Mouse (Mus musculus) A20 (cell line): ENCODE measurements around the gene Vgll4.

ENCODE experiments used
- DNase-seq: peaks from one replicate; pipeline ENCODE4 v3.0.0-alpha.2; 2011; ENCODE audit warnings: low read depth, low spot score

Gene Vgll4

GRCm38 (mm10) chr6:114969213-114970120 is at the start of gene Vgll4:
Vgll4 (minus strand) TSS chr6:114969994.
- peak; percentile 82 for DNase-seq

GRCm38 (mm10) chr6:115015461-115015860 is 45.7 kb upstream of the Vgll4 start:
- DNase-seq, result no peak

- no peak for DNase-seq
These were observed 43.8 kb upstream of the Vgll4 start for GRCm38 (mm10) chr6:115013574-115013973.

GRCm38 (mm10) chr6:115011792-115012191 is 42.0 kb upstream of the Vgll4 start:
- no peak for DNase-seq

DNA sequence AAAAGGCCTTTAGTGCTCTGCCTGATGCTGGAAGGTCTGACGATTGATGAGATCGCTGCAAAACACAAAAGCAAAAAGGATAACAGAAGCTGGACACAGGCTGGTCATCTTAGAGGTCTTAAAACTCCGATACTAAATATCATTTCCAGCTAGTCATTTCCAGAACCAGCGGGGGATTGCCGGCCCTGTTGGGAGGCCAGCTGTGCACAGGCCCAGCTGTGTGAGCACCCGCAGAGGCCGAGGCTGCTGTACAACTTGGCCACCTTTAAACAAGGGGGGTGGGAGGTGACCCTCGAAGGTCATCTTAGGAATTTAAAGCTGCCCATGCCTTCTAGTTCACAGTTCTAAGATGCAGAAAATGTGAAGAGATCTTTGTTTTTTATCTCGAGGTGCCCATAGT is 41.0 kb upstream of the Vgll4 start:
- DNase-seq, result no peak

DNA sequence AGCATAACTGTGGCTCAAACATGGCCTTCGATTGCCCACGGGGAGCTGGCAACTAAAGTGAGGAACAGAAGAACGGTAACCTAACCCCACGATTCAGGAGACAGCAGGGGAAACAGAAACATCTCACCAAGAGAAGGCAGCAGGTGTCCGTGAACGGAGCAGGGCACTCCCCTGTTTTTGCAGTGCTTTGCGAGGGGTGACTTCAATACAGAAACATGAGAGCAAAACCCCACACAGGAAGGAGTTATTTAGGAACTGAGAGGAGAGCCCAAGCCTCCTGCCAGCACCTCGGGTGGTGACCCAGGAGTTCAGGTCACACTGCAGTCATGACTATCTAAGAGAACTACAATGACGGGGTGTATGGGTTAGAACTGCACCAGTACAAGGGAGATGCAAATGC is 40.5 kb upstream of the Vgll4 start:
- no peak for DNase-seq

GRCm38 (mm10) chr6:115007728-115008127 is 37.9 kb upstream of the Vgll4 start:
- DNase-seq, result peak; percentile 77

DNA sequence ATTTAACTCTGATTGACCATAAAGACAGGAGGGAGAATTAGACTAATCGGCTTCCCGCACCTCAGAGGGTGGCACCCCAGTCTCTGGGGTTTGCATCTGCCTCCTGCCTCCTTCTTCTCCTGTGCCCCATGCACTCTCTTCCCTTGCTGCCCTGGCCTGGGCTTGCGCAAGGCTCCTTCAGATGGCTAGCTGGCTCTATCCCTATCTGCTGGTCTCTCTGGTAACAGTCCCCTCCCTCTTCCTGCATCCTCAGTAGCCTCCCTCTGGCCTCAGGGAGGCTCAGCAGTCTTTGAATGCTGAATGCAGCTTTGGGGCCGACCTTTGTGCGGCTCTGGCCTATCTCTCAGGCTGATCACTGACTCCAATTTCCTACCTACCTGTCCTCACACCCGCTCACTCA is 37.2 kb upstream of the Vgll4 start:
- no peak for DNase-seq

DNA sequence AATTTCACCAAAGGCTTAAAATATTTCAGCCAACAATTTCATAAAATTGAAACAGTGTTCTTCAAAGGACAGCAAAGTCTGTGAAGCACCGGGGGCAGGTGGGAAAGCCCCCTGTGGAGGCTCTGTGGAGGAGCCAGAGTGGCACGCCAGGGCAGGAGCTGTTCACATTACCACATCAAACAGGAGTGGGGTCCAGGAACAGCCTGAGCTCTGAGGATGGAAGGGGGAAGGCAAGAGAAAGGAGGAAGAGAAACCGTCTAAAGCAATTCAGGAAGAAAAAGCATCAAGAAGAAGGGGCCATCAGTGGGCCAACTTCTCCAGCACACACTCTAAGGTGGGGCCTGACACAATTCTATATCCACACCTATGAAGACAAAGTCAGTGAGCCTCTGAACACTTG is 36.3 kb upstream of the Vgll4 start:
- no peak for DNase-seq

DNA sequence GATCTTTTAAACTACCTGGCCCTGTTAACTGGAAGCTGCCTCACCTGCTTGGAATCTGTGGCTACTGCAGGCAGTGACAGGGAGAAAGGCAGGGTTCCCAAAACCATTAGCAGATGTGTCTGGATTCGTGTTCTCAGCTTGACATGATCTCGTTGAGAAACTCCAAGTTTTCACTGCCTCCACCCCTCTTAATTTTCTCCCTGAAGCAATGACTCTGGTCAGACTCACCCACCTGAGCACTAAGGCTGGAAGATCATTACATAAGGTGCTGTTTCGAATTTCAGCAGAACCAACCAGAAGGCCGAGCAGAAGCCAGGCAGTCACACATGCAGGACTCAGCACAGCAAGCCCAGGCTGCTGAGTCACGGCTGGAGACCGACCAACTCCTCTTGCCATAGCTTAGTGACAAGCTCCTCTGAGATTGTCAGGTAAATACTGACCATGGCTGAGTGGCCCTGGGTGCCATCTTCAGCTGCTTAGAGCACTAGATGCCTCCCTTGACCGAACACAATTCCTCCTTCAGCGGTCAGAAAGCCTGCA is 35.6 kb upstream of the Vgll4 start:
- no peak for DNase-seq

DNA sequence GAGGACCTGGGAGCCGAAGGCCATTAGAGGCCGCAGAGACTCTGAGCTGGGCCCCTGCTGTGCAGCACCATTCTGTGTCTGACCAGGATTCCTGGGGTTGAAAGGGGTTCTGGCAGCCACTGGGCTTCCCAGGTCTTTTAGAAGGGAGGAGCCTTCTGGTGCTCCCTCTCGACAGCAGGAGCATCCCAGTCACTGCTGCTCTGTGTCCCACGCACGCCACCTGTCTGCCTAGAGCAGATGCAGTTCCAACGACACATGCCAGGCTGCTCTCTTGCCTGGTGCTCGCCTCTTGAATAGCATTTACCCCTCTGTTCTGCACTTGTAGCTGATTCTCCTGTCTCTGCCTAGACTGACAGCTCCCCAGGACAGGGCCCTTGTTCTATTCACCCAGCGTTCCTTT is 34.8 kb upstream of the Vgll4 start:
- DNase-seq, result no peak

- DNase-seq, result peak; percentile 39
These were observed 28.7 kb upstream of the Vgll4 start for GRCm38 (mm10) chr6:114998374-114999031.

- no peak for DNase-seq
These were observed 27.7 kb upstream of the Vgll4 start for GRCm38 (mm10) chr6:114997471-114997870.

DNA sequence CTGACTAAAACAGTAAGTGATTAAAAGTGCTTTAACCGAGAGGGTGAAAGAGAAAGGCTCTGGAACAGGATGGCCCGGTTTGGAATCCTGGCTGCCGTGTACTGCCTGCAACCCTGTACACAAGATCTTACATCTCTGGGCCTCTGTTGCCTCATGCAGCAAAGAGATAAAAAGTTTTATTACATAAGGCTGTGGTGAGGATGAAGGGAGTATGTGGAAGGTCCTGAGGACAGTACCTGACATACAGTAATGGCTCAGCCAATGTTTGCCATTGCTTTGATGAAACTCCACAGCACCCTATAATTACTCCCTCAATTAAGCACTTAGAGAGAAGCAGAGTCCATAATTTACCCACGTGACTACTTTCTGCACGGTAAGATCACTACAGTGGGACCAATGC is 27.1 kb upstream of the Vgll4 start:
- no peak for DNase-seq

DNA sequence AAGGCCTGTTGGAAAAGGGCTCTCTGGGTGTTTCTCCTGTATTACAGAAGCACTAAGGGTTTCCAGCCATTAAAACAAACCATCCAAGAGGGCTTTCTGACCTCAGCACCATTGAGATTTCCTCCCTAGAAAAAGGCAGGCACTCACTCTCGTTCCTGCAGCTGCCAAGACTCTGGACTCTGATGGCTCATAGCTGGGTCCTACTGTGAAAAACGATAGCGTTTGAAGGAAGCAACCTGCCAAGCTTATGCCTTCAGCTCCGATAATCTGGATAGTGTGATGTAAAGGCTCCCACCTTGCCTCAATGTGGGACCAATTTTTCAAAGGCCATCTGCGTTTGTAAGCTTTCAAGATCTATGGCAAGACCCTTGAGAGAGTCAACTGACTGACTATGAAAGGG is 24.3 kb upstream of the Vgll4 start:
- DNase-seq, result no peak

GRCm38 (mm10) chr6:114993659-114994058 is 23.9 kb upstream of the Vgll4 start:
- no peak for DNase-seq

GRCm38 (mm10) chr6:114991909-114992308 is 22.1 kb upstream of the Vgll4 start:
- DNase-seq, result no peak

DNA sequence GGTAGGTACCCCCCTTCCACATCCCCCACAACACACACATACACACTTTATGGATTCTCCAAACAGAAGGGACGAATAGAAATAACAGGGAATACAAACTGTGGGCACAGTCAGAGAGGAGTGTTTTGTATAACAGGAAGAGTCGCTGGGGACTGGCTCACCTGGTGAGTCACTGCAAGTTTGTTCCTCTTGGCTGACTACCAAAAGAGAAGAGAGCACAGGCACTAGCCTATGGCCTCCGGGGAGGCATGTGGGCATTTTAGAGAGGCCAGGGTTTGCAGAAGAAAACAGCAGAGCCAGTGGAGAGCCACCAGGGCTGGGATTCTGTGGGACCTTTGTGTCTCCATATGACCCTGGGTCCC is 18.8 kb upstream of the Vgll4 start:
- DNase-seq, result peak; percentile 67

DNA sequence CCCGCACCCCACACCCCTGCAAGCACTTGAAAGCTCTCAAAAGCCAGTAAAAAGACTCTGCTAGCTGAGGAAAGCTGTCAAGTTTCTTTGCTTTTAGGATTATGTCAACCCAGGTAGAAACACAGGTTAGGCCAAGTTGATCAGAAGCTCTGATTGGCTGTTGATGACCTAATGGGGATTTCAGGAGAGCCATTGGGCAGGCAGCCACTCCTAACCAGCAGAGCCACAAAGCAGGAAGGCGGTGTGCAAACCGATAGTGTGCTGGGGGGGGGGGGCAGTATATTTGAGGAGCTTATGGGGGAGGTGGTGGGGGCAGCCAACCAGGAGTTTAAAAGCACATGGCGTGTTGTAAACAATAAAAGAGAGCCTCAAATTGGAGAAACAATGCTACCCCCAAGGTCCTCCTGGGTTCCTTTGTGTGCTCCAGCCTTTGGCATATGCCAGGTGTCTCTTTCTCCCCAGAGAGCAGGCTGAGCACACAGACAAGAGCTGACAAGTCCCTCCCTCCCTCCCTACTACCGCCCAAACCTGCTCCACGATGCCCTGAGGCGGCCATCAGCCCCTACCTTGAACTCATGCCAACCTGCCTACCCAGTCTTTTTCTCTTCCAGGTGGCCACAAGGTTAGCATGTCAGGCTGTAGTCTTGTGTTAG is 18.3 kb upstream of the Vgll4 start:
- DNase-seq, result no peak

DNA sequence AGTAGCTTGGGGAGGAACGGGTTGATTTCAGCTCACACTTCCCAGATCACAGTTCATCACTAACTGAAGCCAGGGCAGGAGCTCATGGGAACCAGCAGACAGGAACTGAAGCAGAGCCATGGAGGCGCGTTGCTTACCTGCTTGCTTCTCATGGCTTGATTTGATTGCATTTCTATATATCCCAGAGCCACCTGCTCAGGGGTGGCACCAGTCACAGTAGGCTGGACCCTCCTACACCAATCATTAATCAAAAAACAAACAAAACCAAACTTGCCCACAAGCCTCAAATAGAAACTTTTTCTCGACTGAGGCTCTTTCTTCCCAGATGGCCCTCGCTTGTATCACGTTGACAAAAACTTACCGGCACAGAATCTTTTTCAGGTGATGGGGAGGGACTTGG is 12.9 kb upstream of the Vgll4 start:
- DNase-seq, result no peak

DNA sequence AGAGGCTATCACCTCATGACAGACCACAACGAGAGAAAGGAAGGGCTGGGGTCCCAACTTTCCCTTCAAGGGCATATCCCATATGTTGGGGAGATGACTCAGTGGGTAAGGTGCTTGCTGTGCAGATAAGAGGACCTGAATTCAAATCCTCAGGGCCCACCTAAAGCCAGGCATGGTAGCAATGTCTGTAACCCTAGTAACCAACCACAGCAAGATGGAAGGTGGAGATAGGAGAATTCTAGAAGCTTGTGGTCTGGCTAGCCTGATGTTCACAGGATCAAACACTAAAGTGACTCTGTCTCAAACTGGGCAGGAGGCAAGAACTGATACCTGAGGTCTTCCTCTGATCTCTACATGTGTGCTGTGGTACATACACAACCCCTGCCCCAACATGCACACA is 9.9 kb upstream of the Vgll4 start:
- DNase-seq, result no peak

DNA sequence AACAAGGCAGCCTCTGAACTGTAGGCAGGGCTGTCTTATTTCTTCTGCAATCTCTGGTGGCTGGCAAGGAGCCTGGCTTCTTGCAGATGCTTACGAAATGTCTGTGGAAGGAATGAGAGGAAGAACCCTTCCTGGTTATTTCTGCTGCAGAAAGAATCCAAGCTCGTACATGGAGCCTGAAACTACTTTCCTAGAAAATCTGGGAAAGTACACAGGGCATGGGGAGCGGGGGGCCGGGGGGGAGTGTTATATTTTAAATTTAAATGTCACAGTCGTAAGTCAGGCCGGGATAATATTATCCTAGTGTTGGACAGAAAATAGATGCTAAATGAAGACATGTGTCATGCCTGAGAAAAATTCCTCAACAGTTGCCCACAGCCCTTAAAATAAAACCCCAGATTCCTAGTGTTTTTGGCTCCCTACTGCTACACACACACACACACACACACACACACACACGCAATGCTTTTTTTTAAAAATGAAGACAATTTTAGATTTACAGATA is 7.2 kb upstream of the Vgll4 start:
- no peak for DNase-seq
